Mouse (Mus musculus): ENCODE results near the gene Casp8ap2. TPM values are rescaled to one million over a fixed set of nuclear protein-coding genes. Genes with fewer than 3 reads are reported as not detected.

The Casp8ap2 gene
- 44.1 and 44.2 TPM in 2 replicates for polyA plus RNA-seq (2015; fragmentation: Nextera tagmentation; extraction: Ambion mirVana)

DNA sequence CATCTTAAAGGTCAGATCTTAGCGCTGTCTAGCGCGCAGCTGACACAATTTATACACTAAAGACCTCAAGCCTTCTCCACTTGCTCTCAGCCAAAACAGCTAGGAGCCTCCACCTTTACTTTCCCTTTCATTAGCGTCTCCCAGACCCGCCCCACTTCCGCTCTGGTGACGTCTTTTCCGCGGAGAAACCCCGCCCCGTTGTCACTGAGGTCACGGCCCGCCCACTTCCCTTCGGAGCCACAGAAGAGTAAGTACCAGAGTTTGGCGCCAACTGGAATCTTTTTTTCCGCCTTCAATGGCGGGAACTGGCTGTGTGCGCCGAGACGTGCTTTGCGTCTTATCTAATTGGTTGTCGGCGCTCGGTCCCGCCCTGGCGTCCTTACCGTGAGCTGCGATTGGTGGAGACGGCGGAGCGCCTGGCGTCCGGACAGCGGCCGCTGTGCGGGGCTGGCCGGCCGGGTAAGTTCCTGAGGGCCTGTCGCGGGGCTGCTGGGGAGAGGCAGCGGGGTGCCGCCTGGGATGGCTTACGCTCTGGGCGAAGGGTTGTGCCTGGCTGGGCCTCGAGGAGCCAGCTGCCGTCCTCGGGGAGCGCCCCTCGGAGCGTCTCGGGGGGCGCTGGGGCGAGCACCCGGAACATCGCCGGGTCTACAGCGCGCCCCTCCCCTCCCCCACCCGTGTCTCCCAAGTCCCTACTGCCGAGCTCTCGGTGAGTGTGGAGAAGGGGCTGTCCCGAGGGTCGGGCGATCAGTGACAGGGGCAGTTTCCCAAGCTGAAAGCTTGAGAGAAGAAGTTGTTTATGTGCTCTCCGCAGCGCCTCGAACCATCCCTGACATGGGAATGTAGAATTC is at the start of gene Casp8ap2:
Casp8ap2 (plus strand) TSS at position 418 of the 848 bp plus-strand sequence.
- under 1% methylated on average over 67 of the region's 67 CpGs for WGBS
- H3K9ac ChIP-seq, result peak within 1 kb of the TSS; percentile 72
- H3K4me2 ChIP-seq, result peak within 1 kb of the TSS; percentile 82
- H3K4me1 ChIP-seq (replicated peaks), result peaks cover 16% of the 10 kb centered on the region
- no peaks in the 10 kb centered on the region for H3K27me3 ChIP-seq
- H3K36me3 ChIP-seq, result no peaks in the 10 kb centered on the region
- peak within 1 kb of the TSS; percentile 94 for H3K4me3 ChIP-seq
- H3K27ac ChIP-seq (replicated peaks), result peak within 1 kb of the TSS; percentile 87
- peak; percentile 100 for ATAC-seq (ENCODE audit: low FRiP score, low read depth)
- H3K9me3 ChIP-seq, result no peaks in the 10 kb centered on the region

DNA sequence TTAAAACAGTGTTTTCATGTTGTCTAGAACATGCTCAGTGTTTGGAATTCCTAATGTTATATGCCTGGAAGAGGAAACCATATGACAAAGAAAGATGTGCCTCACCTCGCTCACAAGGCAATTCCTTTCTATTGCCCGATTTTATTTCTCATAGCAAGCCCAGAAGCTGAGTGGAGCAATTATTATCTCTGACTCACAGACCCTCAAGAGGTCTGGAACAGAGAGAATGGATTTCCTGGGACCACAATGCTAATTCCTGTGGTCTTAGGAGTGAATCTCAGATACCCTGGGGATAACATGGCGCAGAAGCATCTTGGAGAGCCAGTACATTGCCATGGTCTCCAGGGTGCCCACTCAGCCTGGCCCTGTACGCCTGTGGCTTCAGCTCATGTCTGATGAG is 46.2 kb upstream of the Casp8ap2 start:
- WGBS, result 61% methylated on average over 4 of the region's 4 CpGs
- no peak overlapping the region for H3K9ac ChIP-seq
- no peak overlapping the region for H3K4me2 ChIP-seq
- H3K27me3 ChIP-seq, result no peaks in the 10 kb centered on the region
- H3K27ac ChIP-seq (replicated peaks), result 0 out of 2 replicates have a peak overlapping the region, but pooled peaks have one; percentile 0
- H3K9me3 ChIP-seq, result no peaks in the 10 kb centered on the region
- H3K4me1 ChIP-seq (replicated peaks), result peaks cover 29% of the 10 kb centered on the region
- 0 out of 2 replicates have a peak, but pooled peaks cover 6% of the 10 kb centered on the region for H3K36me3 ChIP-seq
- ATAC-seq (ENCODE audit: low FRiP score, low read depth), result no peak
- H3K4me3 ChIP-seq, result no peak overlapping the region

DNA sequence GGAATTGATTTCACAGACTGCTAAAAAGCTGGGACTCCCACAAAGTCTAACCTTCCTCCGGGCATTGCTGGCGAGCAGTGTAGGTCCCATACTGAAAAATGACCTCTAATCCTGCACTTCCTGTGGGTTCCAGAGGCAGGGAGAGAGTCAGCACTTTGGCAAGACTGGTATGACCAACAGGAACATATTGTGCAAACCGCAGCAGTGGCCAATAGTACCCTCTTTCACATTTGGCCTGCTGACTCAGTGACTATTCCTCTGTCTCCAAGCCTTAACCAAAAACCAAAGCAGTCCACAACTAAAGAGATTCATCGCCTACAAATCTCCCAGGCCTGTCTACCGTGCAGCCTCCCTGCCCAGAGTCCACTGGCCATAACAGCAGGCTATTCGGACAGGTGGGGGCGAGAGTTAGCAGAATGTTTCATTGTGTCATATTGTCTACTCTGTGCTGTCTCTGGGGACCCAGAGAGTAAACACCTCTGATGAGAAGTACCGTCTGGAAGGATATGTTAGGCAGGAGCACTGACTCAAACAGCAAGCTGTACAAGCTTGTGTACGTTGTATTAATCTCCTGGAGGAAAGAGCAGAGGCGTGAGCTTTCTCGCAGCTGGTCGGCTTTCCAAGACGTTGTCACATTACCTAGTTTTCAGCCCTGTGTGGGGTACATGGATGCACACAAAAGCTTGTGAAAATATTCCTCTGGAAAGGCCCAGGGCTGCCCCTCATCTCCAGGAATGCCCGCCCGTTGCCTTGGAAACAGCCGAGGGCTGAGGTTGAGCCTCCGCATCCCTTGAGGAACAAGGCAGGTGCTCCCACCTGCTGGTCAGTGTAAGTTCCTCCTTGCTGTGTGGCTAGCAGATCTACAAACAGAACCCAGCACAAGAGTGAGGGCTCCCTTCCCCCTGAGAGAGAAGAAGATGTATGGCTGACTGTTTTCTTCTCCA is 45.0 kb upstream of the Casp8ap2 start:
- H3K27me3 ChIP-seq, result no peaks in the 10 kb centered on the region
- no peaks in the 10 kb centered on the region for H3K9me3 ChIP-seq
- peak; percentile 62 for ATAC-seq (ENCODE audit: low FRiP score, low read depth)
- H3K27ac ChIP-seq (replicated peaks), result peak overlapping the region; percentile 30; the same call in 1 of the 2 replicates
- H3K4me1 ChIP-seq (replicated peaks), result peaks cover 29% of the 10 kb centered on the region
- WGBS, result 36% methylated on average over 17 of the region's 17 CpGs
- no peak overlapping the region for H3K9ac ChIP-seq
- H3K36me3 ChIP-seq, result no peaks in the 10 kb centered on the region
- no peak overlapping the region; the same call in 1 of the 2 replicates for H3K4me2 ChIP-seq
- no peak overlapping the region for H3K4me3 ChIP-seq

- Histone ChIP-seq H3K4me2 (no peak overlapping the region), H3K9ac (no peak overlapping the region), H3K9me3 (no peaks in the 10 kb centered on the region), H3K27ac (replicated peaks) (0 out of 2 replicates have a peak overlapping the region, but pooled peaks have one; percentile 30), H3K27me3 (no peaks in the 10 kb centered on the region), H3K36me3 (0 out of 2 replicates have a peak, but pooled peaks cover under 1% of the 10 kb centered on the region), H3K4me3 (no peak overlapping the region), H3K4me1 (replicated peaks) (peaks cover 29% of the 10 kb centered on the region)
- no peak for ATAC-seq (ENCODE audit: low FRiP score, low read depth)
- WGBS, result 67% methylated on average over 8 of the region's 8 CpGs
Measured at GRCm38 (mm10) chr4:32570939-32571317, 44.3 kb upstream of the Casp8ap2 start.

GRCm38 (mm10) chr4:32571441-32571840 is 43.8 kb upstream of the Casp8ap2 start:
- no peaks in the 10 kb centered on the region for H3K9me3 ChIP-seq
- H3K27ac ChIP-seq (replicated peaks), result 0 out of 2 replicates have a peak overlapping the region, but pooled peaks have one; percentile 30
- H3K4me2 ChIP-seq, result no peak overlapping the region
- 68% methylated on average over 3 of the region's 3 CpGs for WGBS
- no peaks in the 10 kb centered on the region for H3K27me3 ChIP-seq
- no peak for ATAC-seq (ENCODE audit: low FRiP score, low read depth)
- H3K9ac ChIP-seq, result no peak overlapping the region
- no peak overlapping the region for H3K4me3 ChIP-seq
- H3K4me1 ChIP-seq (replicated peaks), result peaks cover 29% of the 10 kb centered on the region
- H3K36me3 ChIP-seq, result peaks cover 5% of the 10 kb centered on the region; the same call in 1 of the 2 replicates

- Histone ChIP-seq H3K9me3 (no peaks in the 10 kb centered on the region), H3K4me3 (no peak overlapping the region), H3K9ac (no peak overlapping the region), H3K27me3 (no peaks in the 10 kb centered on the region), H3K27ac (replicated peaks) (no peak overlapping the region), H3K4me2 (no peak overlapping the region), H3K36me3 (peaks cover 5% of the 10 kb centered on the region; the same call in 1 of the 2 replicates), H3K4me1 (replicated peaks) (peaks cover 29% of the 10 kb centered on the region)
- WGBS, result 73% methylated on average over 1 of the region's 1 CpGs
- ATAC-seq (ENCODE audit: low FRiP score, low read depth), result peak; percentile 39; the same call in 1 of the 2 replicates
Measured at GRCm38 (mm10) chr4:32572118-32572517, 43.1 kb upstream of the Casp8ap2 start.

GRCm38 (mm10) chr4:32573586-32573985 is 41.7 kb upstream of the Casp8ap2 start:
- no peaks in the 10 kb centered on the region for H3K9me3 ChIP-seq
- H3K4me2 ChIP-seq, result no peak overlapping the region
- no peak overlapping the region for H3K4me3 ChIP-seq
- no peak overlapping the region for H3K9ac ChIP-seq
- peaks cover 5% of the 10 kb centered on the region; the same call in 1 of the 2 replicates for H3K36me3 ChIP-seq
- ATAC-seq (ENCODE audit: low FRiP score, low read depth), result no peak
- H3K27me3 ChIP-seq, result no peaks in the 10 kb centered on the region
- 89% methylated on average over 5 of the region's 5 CpGs for WGBS
- no peak overlapping the region for H3K27ac ChIP-seq (replicated peaks)
- peaks cover 26% of the 10 kb centered on the region for H3K4me1 ChIP-seq (replicated peaks)

GRCm38 (mm10) chr4:32574604-32575003 is 40.6 kb upstream of the Casp8ap2 start:
- ATAC-seq (ENCODE audit: low FRiP score, low read depth), result no peak
- no peaks in the 10 kb centered on the region for H3K9me3 ChIP-seq
- WGBS, result 97% methylated on average over 1 of the region's 1 CpGs
- H3K27ac ChIP-seq (replicated peaks), result no peak overlapping the region
- peaks cover 5% of the 10 kb centered on the region; the same call in 1 of the 2 replicates for H3K36me3 ChIP-seq
- no peak overlapping the region for H3K4me2 ChIP-seq
- H3K4me3 ChIP-seq, result no peak overlapping the region
- H3K4me1 ChIP-seq (replicated peaks), result peaks cover 19% of the 10 kb centered on the region
- H3K9ac ChIP-seq, result no peak overlapping the region
- H3K27me3 ChIP-seq, result no peaks in the 10 kb centered on the region

DNA sequence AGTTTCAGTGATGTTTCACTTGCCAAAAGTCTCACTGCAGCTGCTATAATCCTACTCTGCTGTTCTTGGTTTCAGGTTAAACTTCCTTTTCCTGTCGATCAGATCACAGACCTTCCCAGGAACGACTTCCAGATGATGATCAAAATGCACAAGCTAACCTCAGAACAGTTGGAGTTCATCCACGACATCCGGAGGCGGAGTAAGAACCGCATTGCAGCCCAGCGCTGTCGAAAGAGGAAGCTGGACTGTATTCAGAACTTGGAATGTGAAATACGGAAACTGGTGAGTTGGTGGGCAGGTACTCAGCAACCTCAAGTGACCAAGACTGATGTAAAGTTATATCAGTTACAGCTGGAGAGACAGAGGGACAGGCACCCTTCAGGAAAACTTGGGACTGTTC is 40.1 kb upstream of the Casp8ap2 start:
- WGBS, result 76% methylated on average over 9 of the region's 9 CpGs
- Histone ChIP-seq H3K9ac (no peak overlapping the region), H3K9me3 (no peaks in the 10 kb centered on the region), H3K27me3 (no peaks in the 10 kb centered on the region), H3K4me2 (no peak overlapping the region), H3K27ac (replicated peaks) (no peak overlapping the region), H3K36me3 (peaks cover 10% of the 10 kb centered on the region), H3K4me3 (no peak overlapping the region), H3K4me1 (replicated peaks) (peaks cover 14% of the 10 kb centered on the region)
- no peak for ATAC-seq (ENCODE audit: low FRiP score, low read depth)

GRCm38 (mm10) chr4:32579850-32580249 is 35.4 kb upstream of the Casp8ap2 start:
- H3K9me3 ChIP-seq, result no peaks in the 10 kb centered on the region
- 85% methylated on average over 8 of the region's 8 CpGs for WGBS
- H3K9ac ChIP-seq, result no peak overlapping the region
- H3K36me3 ChIP-seq, result peaks cover 14% of the 10 kb centered on the region
- no peak for ATAC-seq (ENCODE audit: low FRiP score, low read depth)
- H3K4me1 ChIP-seq (replicated peaks), result no peaks in the 10 kb centered on the region
- H3K4me3 ChIP-seq, result no peak overlapping the region
- H3K4me2 ChIP-seq, result no peak overlapping the region
- H3K27ac ChIP-seq (replicated peaks), result no peak overlapping the region
- no peaks in the 10 kb centered on the region for H3K27me3 ChIP-seq

DNA sequence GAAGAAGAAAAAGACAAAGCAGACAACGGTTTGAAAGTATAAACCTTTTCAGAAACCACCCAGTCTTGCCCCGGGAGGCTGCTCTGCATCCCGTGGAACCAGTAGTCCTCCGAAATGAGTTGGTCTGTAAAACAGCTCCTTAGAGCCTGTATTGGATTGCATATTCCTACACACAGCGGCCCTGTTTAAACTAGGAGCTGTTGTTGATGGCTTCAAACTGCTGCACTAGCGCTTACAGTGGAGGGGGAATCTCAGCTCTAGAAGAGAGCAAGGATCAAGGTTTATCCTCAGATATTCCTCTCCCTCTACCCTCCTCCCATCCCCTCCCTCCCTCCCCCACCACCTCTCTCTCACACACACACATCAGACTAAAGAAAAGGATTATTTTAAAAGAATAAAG is 31.1 kb upstream of the Casp8ap2 start:
- Histone ChIP-seq H3K4me3 (no peak overlapping the region), H3K4me1 (replicated peaks) (no peaks in the 10 kb centered on the region), H3K36me3 (peaks cover 8% of the 10 kb centered on the region), H3K27ac (replicated peaks) (no peak overlapping the region), H3K9me3 (no peaks in the 10 kb centered on the region), H3K4me2 (no peak overlapping the region), H3K9ac (no peak overlapping the region), H3K27me3 (no peaks in the 10 kb centered on the region)
- 73% methylated on average over 6 of the region's 6 CpGs for WGBS
- ATAC-seq (ENCODE audit: low FRiP score, low read depth), result no peak

Data from hindbrain, embryonic 15.5 days (tissue).